Mouse (Mus musculus): Measurements from ENCODE around the gene Capn5.

Gene Capn5

DNA sequence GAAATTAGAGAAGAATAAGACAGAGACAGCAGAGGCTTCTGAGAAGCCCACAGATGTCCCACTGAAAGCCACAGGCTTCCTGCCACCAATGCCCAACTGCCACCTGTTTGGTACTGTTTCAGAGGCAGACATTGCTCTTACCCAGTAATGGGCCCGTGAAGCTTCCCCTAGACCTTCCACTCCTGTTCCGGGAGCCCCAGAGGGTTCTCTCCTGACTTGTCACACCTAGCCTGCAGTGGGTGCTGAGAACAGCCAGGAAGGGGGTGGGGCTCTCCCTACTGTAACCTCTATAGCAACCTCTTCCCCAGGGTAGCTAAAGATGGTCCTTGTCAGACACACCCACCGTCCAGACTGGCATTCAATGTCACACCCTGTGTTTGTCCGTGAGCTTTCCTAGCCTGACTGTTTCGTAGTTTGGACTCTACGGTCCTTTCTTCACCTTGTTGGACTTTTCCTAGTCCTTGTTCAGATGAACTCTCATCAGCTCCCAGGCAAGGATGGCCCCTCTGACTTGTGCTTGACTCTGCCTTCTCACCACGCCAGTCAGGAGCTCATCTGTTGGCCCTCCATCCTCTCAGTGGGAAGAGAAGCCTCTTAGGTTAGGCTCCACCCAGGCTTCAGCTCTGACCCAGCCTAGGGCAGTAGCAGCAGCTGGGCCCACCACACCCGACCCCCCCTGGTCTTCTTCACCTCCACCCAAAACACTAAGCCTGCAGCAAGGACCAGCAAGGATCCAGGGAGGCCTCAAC, 1.6 kb downstream of the Capn5 start:
- DNase-seq (ENCODE audit: low spot score in 2 of 2): no peak

DNA sequence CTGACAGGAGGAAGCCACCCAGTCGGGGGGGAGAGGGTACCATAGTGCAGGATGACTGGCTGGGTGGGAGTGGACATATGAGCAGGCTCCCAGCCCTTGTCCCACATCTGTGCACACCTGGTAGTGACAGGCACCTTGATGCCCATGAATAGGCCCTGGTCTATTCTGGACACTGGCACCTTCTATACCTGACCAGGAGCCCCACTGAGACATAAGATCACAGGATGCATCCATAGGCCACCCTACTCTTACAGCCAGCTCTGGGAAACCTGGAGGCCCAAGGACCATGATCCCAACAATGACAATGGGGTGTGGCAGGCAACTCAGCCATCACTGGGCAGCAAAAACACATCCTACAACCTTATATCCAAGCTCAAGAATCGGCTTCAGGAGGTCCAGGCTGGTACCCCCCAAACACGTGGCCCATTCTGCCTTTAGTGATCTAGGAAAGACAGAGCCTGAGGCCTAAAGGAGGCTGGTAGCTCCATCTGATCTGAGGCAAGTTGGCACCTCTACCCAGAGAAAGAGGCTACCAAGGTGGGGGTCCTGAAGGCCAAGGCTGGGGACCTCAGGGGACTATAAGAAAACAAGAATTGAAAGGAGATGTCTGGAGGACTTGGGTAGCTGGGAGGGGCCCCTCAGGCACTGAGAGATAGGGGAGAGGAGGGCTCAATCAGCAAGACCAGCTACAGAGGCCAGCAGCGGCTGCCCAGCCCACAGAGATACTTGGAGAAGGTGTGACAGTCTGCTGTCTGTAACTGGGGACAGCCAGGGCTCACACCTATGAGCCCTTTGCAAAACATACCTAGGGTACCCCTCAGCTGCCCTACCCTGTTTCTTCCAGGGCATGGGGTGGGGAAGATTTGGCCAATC, 3.0 kb downstream of the Capn5 start:
- DNase-seq (ENCODE audit: low spot score in 2 of 2): no peak

DNA sequence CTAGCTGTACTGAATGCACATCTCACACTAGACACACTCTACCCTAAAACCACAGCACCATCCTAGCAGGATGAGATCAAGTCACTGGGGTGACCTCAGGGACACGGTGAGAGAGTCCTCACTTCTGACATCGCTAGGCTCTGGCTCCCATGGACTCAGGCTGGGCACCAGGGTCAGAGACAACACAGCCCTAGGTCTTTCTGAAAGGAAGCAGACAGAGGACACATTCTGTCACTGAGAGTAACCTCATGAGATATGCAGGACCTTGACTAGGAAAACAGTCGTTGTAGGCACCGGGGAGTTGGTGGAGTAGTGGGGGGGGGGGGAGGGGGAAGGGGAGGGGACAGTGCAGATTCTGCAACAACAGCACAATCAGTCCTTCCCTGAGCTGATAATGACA, 4.7 kb downstream of the Capn5 start:
- no peak for DNase-seq (ENCODE audit: low spot score in 2 of 2)

DNA sequence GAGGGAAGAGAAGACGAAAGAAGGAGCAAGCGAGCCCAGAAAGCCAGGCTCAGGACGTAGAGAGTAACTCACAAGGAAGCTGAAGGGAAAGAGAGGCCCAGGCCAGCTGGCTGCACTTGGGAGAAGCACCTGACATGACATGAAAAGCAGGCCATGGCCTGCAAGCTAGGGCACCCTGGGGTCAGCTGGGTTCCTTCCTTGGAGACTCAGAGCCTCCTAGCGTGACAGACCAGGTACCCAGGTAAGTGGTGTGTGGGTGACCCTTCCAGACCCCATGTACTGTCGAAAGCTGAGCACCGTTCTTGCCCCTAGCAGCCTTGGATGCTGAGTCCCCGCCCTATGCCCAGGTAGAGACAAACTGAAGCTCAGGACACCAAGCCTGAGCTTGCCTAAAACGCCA, 5.4 kb downstream of the Capn5 start:
- DNase-seq (ENCODE audit: low spot score in 2 of 2): no peak

DNA sequence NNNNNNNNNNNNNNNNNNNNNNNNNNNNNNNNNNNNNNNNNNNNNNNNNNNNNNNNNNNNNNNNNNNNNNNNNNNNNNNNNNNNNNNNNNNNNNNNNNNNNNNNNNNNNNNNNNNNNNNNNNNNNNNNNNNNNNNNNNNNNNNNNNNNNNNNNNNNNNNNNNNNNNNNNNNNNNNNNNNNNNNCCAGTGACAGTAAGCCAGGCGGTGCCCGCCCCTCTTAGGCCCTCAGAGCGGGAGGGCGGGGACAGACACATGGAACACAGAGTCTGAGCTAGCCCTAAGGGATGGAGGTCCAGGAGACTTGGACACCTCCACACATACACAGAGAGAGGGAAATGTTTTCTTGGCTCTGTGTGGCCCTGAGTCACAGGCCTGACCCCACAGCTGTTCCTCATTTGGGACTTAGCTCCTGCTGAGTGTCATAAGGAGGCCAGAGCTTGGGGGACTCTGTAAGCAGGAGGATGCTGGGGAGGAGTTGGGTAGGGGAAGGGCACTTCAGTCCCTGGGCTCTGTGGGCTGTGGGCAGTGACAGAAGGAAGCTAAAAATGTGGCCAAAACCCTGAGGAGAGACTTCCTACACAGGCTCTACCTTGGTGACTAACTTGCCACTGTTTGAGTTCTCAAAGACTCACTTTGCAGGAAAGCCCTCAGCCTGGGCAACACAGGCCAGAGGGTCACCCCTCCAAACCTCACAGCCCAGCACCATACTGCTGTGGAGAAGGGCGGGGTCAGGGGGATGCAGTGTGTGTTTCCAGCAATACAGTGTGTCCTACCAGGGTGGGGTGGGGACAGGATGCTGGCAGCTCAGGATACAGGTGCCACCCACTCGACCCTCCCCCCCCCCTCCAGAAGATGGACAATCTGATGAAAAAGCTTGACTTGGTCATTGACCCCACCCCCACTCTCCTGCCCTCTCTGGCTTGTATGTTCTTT, 6.7 kb downstream of the Capn5 start:
- peak in 1 of 2 experiments; percentile 50 for DNase-seq (ENCODE audit: low spot score in 2 of 2)

DNA sequence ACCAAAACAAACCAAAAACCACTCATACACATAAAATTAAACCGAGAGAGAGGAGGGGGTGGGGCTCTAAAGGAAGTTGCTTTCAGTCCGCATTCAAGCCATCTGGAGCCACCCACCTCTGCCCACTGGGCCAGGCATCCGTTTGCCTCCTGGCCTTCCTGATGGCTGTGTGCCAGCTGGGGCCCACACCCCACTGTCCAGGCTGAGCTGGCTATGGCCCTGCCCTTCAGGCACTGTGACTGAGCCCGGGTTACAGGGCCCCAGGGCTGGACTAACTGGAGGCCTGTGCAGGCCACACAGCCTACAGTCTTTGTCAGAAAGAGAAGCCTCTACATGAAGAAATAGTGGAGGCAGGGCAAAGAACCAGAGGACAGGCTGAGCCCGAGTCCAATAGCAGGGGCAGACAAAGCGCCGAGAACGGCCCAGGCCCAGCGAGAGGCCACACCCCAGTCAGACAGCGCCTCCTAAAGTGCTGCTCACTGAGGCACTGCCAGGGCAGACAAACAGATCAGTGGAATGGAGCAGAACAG, 13.0 kb downstream of the Capn5 start:
- no peak for DNase-seq (ENCODE audit: low spot score in 2 of 2)

DNA sequence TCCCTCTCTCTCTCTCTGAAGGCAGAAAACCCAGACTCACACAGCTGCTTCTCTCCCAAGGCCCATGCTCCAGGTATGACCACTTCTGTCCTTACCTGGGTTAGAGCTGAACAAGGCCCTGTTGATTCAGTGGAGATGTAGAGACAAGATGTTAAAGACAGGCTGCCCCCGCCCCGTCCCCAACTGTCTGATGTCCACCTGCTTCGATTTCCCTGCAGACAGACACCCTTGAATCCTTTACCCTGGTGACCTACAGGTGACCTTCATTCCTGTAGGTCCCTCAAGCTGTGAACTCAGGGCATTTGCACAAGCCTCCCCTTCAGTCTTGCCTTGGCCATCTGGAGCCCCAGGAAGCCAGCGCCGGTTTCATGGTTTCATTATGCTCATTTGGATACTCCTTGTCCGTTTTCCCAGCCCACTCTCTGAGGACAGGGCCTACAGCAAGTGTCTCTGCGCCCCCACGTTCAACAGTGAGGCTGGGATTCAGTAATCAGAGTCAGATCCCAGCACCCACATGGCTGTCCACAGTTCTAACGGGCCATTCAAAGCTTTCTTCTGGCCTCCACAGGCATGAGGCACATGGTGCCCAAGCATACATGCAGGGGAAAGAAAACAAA, 13.6 kb downstream of the Capn5 start:
- no peak for DNase-seq (ENCODE audit: low spot score in 2 of 2)

DNA sequence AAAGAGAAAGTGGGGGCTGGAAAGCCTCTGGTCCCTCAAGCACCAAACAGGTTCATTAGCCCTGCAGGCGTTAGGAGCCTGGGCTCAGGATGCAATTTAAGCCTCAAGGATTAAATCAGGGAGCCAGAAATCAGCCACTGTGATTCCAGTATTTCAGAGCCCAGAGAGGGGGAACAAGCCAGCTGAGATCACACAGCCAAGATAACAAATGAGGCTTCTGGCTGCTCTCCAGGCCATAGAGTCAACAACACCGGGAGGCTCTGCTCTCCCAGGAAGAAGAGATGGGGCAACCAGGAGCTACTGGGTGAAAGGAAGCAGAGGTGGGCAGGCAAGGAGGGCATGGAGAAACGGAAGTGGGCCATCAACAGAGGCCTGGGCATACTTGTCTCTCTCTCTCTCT, 14.4 kb downstream of the Capn5 start:
- DNase-seq (ENCODE audit: low spot score in 2 of 2): no peak

DNA sequence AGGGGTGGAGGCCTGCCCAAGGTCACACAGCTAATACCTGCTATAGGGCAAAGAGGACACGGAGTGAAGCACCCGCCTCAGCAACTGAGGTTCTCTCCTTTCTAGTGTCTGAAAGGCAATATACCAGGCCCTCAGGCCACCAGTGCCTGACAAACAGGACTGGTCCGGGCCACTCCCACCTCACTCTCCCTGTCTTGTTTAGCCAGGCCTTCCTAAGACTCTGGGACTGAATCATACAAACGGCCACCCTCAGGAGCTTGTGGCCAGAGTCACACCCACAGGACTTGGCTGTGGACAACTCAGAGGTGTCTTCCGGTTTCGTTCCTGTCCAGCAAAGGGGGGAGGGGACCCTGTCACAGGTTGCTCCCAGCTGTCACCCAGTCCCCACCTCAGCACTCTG, 15.8 kb downstream of the Capn5 start:
- no peak for DNase-seq (ENCODE audit: low spot score in 2 of 2)

DNA sequence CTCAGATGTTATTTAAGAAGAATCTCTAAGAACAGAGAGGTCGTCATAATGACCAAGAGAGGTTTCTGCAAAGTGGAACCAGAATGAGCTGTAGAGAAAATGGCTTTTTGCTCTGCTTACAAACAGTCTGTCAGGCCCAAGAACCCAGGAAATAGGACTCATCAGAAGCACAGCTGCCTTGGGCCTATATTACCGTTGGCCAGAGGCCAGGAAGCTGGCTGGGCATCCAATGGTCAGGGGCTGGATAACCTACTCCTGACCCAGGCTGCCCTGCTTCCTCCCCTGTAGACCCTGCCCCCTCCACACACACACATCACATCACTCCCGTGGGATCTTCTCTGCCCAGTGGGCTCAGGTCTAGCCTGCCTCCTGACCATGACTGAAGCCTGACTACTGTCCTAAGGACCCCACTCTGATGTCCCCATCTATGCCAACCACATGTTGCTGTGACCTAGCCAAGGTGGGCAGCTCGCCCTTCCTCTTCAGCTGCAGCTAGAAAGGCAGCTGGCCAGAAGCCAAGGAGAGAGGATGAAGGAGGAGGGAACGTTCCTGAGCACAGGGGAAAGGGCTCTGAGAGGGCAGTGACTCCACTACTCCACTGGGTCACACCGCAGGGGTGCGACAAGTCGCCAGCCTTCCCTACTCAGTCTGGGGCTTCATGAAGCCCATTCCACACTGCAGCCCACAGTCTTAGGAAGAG, 17.9 kb downstream of the Capn5 start:
- DNase-seq (ENCODE audit: low spot score in 2 of 2): no peak

DNA sequence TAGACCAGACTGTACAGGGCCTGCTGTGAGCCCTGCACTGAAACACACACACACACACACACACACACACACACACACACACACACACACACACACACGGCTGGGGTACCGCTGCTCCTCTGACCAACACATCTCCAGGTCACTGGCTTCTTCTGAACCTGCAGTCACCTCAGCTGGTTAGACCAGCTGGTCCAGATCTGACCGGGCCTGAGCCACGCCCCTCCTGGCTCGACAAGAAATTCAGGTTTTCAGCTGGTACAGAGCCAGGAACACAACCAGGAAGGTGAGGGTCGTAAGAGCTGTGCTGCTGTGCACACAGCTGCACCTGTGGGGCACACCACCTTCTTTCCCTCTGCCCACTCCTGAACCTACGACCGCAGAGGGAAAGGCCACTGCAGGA, 19.6 kb downstream of the Capn5 start:
- no peak for DNase-seq (ENCODE audit: low spot score in 2 of 2)

DNA sequence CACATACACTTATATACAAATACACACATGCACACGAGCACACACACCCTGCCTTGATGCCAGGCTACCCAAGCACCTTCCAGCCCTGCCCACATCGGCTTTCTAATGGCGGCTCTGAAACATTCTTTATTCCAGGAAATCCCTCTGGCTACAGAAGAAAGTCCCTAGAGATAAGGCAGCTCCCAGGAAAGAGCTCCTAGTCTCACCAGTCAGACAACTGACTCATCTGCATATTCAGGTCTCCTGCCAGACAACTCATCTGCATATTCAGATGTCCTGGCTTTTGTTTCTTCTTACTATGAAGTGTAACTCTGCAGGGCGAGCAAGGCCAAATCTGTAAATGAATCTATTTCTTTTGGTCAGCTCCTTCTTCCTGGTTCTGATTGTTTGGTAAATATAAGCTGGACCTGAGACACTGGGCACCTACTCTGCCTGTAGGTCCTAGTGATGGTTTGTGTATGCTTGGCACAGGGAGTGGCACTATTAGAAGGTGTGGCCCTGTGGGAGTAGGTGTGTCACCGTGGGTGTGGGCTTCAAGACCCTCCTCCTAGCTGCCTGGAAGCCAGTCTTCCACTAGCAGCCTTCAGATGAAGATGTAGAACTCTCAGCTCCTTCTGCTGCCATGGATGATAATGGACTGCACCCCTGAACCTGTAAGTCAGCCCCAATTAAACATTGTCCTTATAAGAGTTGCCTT, 20.3 kb downstream of the Capn5 start:
- DNase-seq (ENCODE audit: low spot score in 2 of 2): no peak

DNA sequence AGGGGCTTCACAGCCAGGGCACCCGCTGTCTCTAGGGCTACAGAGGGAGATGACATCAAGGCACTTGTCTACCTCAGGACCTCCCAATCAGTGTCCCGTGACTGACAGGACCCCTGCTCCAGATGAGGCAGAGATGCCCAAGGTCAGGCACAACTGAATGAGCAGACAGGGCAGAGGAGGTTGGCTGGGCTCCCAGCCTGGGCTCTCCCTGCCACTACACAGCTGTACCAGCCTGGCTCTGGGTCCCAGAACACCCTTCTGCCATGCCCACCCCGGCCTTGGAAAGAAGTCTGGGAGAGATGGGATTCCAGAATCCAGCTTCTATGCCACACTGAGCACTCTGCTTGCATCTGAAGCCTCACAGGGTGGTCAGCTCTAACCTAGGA, 21.8 kb downstream of the Capn5 start:
- DNase-seq (ENCODE audit: low spot score in 2 of 2): no peak

DNA sequence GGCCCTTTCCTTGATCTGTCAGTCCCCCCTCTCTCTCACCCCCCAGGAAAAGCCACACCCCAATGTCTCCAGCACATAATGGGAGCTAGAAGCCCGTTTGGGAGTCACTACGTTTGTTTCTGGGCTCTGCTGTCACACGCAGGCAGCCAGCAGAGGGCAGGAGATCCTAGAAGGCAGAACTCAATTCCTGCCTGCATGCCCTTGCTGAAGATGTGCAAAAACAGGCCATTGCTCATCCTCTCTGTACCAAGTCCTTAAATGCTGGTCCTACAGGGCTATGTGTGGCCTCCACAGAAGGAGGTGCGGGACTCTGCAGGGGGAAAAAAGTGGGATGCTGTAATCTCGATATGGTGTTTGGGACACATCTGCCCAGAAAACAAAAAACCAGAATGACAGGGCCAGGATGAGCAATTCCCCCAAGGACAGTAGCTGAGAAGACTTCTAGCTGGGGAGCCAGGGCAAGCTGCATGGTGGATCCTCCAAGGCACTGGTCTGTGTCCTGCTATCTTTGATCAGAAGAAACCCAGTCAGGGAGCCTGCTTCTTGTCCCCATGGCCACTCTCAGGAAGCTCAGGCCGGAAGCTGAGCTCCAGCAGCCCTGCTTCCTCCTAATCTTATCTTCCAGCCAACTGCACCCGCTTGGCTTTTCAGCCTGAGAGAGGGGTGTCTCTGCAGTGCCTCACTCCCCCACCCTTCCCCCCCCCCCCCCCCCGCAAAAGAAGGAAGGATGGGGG, 22.4 kb downstream of the Capn5 start:
- DNase-seq (ENCODE audit: low spot score in 2 of 2): no peak

DNA sequence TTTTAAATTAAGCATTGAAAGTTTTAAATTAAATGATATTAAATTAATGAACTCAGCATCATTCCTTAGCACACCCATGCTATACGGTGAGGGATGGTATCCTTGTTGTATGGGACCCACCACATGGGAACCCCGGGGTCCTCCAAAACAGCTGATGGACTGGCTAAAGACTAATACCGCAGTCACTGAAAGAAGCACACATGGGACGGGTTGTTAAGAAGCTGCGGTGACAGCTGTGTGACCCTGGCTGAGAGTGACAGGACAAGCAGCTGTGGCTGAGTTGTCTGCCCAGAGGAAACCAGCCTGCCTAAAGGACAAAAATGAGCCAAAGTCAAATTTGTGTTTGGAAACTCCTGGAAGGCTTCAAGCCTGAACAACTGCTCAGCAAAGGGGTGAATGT, 24.2 kb downstream of the Capn5 start:
- no peak for DNase-seq (ENCODE audit: low spot score in 2 of 2)

DNA sequence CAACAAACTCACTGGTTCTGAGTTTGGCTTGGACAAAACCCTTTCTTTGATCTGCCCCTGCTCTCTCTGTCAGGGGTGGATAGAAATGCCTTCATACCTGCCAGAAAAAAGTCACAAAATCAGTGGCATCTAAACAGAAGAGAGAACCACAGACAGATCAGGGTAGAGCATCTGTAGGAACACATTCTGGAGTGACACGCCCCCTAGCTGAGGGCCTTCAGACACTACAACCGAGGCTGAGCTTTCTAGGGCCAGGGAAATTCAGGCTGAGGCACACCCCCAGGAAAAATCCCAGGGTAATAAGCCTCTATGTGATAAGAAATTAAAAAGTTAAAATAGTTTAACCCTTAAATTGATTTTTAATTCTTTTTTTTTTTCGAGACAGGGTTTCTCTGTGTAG, 24.7 kb downstream of the Capn5 start:
- no peak for DNase-seq (ENCODE audit: low spot score in 2 of 2)

DNA sequence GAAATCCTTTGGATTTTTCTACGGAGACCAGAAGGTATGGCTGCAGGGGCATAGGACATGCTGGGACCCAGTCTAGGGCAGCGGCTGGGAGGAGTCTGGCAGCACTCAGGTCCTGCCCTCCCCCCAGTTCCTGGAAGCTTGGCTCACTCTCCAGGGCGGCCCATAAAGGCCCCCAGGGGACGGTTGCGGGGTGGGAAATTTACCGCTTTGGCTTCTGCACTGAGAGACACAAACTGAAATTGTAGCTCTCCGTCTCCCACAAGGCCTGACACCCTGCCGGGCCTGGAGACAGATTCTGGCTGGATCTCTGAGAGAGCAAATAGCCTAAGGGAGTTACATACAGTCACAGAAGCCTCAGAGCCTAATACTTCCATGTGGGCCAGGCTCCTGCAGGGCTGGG, 25.7 kb downstream of the Capn5 start:
- DNase-seq (ENCODE audit: low spot score in 2 of 2): no peak

DNA sequence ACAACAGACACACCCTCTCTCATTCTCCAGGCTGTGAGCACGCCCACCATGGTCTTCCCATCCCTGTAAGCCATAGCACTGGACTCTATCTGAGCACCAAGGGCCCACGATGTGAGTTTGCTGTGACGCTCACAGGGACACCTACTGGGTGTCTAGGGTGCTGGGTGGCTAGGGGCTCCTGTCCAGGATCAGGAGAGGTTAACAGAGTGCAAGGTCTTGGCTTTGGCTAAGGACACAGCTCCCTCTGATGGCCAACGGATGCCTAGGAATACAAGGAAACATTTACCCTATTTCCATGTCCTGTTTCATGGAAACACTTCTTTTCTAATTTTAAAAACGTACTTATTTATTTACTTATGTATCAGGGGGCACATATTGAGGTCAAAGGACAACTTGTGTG, 27.5 kb downstream of the Capn5 start:
- no peak for DNase-seq (ENCODE audit: low spot score in 2 of 2)

DNA sequence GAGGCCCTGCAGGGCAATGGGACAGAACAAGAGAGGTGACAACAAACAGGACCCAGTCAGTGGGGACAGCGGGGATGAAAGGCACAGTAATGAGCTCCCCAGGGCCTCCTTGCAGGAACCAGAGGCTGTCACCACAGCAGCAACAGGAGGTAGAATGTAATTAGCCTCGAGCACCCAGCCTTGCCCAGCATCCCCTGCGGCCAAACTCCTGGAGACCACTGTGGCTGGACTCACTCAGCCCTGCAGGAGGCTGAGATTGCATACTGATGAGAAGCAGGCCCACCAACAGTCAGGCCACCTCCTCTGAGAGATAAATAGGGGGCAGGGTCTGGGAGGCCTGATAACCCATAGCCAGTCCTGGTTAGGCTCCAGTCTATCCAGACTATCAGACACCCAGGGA, 28.3 kb downstream of the Capn5 start:
- no peak for DNase-seq (ENCODE audit: low spot score in 2 of 2)
